Mouse (Mus musculus) A20 (cell line): Measurements from ENCODE around the gene Uhrf1.

Experiments
- DNase-seq: peaks from one replicate; pipeline ENCODE4 v3.0.0-alpha.2; 2011; ENCODE audit warnings: low read depth, low spot score

The Uhrf1 gene

DNA sequence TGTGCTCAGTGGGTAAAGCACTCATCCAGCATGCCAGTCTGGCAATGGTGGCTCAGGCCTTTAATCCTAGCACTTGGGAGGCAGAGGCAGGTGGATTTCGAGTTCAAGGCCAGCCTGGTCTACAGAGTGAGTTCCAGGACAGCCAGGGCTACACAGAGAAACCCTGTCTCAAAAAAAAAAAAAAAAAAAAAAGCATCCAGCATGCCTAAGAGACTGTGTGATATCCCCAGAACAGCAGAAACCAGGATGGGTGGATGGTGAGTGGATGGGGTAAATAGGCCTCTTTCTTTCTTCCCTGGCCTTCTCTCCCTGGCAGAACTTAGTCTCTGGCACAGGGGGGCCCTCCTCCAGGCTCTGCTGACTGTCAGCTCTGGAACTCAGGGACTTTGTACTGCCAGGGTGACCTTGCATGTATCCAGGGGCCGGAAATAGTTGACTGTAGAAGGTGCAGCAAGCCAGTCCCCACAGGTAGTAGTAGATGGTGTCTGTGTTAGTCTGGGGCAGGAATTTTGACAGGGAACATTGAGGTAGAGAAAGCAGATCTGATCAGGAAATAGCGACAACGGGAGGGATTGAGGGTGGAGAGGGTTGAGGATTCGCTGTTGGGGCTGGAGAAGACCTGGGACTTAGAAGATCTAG lies 27.2 kb upstream of the Uhrf1 start:
- peak; percentile 55 for DNase-seq

DNA sequence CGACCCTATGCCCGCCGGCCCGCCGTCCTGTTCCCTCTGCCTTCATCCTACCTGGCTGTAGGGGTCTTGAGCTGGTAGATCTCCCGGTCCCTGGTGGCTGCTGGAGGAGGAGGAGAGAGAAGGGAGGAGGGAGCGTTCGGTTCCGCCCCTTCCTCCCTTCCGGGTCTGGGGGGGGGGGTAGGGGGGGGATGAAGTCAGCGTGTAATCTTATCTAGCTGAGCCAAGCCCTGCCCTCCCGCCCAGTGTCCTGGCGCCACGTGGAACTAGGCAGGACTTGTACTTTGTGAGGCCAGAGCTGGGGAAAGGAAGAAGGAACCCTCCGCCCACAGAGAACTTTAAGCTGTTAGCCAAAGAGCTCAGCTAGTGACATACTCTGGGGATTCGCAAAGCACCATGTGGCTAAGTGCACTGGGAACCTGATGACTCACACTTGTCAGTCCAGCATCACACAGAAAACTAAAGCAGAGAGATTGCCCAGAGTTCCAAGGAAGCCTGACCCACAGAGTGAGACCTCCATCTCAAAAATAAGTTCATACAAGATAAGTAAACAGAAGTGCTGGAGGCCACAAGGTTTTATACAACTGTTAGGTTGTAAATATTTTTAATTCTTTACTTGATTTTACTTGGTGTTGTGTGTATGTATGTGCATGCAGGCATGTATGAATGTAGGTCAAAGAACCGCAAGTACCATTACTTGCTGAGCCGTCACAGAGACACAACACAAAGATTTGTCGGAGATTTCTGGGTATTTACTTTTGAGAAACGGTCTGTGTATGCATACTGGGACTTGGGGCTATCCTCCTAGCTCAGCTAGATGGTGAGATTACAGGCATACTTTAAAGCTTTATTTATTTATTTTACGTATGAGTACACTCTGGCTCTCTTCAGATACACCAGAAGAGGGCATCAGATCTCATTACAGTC lies 26.2 kb upstream of the Uhrf1 start, which contains the start of gene Ticam1:
Gene Ticam1, minus strand, starts transcription at position 144 of the 924 bp plus-strand sequence.
- DNase-seq = peak; percentile 95

DNA sequence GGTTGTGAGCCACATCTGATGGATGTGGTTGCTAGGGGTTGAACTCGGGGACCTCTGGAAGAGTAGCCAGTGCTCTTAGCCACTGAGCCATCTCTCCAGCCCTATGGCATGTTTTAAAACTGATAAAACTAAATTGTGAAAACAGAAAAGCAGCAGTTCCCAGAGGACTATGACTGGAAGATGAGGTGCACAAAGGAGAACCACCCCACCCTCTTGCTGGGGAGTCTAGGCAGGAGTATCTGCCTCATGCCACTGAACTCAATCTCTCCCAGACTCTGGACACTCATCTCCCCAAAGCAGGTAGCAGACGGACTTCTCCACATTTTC lies 25.6 kb upstream of the Uhrf1 start:
- no peak for DNase-seq

DNA sequence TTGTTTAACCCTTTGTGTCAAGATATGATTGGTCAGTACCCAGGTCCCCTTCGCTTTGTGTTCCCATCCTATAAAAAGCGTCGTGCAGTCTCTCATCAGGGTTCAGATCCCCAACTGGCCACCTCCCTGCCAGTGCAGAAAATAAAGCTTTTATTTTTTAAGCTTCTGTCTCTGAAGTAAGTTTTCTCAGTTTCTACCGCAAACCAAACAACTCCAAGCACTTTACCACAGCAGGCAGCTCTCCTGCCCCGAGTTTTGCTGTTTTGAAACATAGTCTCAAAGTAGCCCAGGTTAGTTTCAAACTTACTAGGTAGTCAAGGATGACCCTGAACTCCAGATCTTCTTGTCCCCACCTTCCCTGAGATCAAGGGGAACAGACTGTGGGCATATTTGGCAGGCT lies 24.8 kb upstream of the Uhrf1 start:
- no peak for DNase-seq

DNA sequence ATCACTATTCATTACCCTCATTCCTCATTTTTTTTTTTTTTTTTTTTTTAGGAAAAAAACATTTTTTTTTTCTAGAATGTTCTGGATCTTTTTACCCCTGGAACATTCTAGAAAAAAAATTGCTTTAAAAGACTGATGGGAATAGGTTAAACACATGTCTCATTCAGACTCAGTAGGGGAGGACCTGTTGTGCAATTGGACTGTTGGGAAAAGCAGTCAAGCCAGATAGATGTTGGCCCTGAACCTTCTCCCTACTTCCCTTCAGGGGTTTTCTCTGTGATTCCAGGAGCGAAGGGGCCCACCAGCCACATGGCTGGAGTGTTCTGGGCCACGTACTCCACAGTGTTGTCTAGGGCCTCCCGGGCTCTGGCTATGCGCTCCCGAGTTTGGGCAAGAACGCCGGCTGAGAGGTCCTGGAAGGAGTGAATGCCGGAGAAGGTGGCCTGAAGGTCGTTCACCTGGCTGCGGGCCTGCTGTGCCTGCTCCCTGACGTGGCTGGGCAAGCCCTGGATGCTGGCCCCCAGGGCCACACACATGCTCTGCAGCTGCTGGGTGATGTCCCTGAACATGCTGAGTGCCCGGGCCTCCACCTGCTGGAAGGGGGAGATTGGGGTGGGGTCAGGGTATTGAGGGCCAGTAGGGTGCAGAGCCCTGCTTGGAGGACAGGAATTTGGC lies 23.5 kb upstream of the Uhrf1 start:
- no peak for DNase-seq

DNA sequence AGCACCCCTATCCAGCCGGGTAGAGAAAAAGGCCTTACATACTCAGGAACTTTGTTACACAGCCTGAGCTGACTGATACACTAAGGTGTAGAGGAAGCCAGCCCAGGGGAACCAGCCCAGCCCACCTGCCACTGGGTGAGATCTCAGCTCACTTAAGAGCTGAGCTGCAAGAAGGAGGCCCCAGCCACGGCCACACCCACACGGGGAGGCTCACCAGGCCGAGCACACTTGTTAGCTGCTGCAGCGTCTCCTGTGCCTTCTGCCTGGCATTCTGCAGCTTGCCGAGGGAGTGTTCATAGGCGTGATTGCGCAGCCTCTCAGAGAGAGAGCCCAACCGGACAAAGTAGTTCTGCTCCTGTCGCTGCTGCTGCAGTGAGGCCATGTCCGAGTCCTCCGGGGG lies 21.9 kb upstream of the Uhrf1 start:
- no peak for DNase-seq

DNA sequence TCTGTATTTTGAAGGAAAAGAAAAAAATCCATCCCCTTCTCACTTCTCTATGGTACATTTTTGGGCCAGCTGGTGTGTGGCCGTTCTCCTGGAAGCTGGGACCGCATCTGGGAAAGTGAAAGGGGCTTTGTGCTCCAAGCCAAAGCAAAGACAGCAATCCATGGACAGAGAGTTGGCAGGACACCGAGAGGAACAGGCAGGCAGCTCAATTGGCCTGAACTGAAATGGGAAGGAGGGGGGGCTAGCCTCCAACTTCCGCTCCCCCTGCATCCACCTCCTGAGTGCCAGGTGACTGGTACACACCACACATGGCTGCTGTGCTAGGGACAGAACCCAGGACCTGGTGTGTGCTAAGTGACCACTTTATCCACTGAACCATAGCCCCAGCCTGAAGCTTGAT lies 20.3 kb upstream of the Uhrf1 start:
- no peak for DNase-seq

DNA sequence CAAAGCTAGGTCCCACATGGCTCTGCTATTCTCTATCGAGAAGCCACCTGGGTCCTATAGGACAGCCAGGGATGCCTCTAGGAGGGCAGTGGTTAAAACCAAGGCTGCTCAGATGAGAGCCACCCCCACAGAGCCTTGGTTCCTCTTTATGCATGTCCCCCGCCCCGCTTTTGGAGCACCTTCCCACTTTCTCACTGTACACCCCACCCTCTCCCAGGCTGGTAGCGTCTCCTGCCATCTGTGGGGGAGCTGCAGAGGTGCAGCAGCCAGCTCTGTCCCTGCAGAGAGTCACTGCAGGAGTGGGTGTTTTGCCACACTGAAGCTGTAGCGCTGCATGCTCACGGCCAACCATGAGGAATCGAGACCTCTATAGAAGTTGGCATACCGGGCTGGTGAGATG lies 19.8 kb upstream of the Uhrf1 start:
- DNase-seq = no peak

DNA sequence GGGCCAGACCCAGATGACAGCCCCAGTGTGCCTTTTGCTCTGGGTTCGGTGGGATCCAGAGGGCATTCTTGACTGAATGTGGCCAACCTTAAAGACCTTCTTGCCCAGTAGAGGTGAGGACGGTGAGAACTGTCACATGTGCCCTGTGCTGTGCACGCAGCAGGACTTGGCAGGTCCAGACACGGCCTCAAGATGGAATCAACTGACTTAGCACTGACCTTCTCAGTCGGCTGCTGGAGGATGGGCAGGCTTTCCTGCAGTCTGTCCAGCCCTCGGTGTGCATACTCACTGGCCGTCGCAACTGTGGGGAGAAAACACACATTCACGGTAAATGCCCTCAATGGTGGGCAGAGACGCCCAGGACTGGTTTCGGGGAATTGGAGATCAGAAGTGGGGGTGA lies 17.1 kb upstream of the Uhrf1 start:
- DNase-seq = no peak

DNA sequence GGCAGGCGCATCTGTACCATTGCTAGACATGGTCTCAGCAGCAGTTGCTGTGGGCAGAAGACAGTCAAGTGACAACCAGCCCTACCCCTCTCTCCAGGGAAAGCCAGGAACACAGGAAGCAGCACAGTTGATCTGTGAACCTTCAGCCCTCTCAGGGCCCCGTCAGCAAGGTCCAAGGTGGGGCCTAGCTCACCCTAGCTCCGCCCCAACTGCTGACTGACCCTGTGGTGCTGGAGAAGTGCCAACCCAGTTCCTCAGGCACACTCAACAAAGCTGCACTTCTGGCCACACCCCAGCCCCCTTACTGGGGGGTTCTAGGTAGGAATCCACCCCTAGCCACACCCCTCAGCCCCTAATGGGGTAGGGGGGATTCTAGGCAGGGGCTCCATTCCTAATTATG lies 15.3 kb upstream of the Uhrf1 start:
- no peak for DNase-seq

DNA sequence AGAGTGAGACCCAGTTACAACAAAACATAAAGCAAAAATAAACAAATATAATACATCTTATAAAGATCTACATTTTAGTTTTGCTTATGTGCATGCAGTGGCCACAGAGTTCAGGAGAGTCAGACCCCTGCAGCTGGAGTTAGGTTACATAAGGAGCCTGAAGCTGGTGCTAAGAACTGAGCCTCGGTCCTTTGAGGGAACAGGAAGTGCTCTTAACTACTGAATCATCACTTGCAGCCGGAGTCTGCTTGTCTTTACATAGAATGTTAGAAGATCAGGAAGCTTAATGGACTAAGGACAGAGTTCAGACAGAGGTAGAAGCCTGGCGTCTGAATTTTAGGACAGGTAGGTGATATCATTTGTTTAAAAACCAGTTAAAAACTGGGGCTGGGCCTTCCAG lies 14.3 kb upstream of the Uhrf1 start:
- no peak for DNase-seq

DNA sequence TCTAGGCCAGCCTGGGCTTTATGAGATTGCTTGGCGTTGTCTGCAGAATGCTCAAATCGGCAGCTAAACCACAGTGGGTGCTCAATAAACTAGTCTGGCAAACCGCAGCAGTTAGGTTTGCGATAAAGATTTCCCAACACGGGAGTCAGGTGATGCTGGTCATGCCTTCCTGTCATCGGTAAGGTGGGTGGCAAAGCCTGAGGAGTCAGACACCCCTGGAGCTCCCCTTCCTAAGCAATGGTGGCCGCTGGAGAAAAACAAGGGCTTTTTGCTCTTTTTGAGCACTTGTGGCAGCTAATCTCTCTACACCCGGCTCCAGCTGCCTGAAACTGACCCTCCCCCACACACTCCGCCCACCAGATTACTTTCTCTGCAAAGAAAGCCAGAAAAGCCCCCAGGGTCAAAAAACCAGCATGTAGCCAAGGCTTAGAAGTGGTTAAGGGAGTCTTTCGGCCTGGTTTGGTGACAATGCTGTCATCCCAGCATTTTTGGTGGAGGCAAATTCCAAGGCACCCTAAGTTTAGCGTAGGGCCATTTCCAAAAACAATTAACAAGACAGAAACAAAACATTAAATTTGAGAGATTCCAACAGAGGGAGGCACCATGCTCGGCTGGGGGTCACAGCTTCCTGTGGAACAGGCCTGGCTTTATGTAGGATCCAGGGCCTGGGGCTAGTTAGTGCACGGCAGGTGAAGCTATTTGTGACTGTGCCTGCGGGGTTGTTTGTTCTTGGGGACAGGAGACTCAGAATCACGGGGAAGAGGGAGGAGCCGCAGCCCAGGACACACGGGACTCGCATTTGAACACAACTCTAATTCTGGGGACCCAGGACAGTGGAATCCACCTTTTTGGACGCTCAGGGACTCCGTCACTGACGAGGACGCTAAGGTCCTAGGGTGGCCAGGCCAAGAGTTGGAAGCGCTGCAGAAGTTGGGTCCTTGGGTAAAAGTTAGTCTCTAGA lies 13.5 kb upstream of the Uhrf1 start:
- DNase-seq = no peak

DNA sequence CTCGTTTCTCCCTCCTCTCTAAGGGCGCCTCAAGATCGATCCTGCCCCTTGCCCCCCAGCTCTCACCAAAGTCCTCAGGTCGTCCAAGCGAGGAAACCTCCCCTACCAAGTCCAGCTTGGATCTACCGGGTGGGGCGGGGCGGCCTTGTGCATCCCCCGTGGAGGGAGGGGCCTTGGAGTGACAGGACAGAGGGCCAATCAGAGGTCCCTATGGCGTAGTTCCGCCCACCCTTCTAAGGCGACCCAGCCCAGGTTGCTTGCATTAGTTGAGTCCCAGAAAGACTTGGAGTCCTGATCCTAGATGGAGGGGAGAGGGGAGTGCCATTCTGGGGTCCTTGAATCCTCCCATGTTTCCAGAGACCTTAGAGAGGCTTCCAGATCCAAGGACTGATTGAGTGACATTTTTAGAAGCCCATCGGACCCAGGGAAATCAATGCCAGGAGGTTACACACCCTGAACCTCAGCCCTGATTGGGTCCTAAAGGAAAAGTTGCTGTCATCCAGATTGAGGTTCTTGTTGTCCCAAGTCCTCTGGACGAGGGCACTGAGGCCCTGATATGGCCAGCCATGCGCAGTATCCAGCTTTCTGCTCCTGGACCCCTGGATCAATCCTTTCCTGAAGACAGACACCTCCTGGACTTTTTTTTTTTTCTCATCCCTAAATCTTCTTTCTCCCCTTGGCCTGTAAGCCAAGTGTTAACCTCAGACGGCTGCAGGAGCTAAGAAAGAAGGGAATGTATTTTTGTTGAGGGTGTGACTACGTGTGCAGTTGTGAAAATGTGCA lies 12.5 kb upstream of the Uhrf1 start:
- DNase-seq = peak; percentile 89

DNA sequence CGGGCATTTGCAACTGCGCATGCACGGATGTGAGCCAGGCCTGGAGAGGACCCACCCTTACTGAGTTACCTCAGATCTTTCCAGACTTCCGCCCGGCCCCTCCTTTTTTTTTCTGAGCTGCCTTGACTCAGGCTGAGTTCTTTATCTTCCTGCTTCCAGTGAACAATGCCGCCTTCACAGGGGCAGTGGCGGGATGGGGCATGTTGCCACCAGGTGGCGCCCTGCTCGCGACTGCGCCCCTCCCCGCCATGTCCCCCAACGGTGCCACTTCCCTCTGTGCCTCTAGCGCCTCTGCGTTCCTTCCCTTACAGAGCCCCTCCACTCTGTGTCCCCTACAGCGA lies 12.0 kb upstream of the Uhrf1 start:
- peak; percentile 89 for DNase-seq

DNA sequence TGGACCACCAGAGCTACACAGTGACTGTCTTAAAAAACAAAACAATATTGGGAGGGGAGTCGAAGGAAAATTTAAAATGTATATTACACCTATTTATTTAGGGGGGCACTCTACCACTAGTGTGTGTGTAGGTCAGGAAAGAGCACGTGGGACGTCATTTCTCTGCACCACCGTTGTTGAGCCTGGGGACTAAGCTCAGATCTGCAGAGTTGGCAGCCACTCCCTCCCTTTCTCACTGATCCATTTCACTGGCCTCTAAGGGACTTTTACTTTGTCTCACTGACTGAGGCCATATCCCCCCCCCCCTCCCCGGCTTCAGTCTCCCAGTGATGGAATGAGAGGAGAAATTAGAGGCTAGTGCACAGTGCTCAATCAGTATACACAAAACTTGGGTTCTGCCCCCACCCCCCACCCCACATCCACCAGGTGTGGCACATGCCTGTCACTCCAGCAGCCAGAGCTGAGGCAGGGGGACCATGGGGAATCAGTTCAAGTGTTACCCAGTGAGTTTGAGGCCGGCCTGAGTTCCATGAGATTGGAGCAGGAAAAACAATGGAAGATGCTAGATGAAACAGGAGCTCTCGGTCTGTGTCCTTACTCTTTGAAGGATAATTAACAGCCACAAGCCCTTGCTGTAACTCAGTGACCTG lies 11.2 kb upstream of the Uhrf1 start:
- DNase-seq = no peak

DNA sequence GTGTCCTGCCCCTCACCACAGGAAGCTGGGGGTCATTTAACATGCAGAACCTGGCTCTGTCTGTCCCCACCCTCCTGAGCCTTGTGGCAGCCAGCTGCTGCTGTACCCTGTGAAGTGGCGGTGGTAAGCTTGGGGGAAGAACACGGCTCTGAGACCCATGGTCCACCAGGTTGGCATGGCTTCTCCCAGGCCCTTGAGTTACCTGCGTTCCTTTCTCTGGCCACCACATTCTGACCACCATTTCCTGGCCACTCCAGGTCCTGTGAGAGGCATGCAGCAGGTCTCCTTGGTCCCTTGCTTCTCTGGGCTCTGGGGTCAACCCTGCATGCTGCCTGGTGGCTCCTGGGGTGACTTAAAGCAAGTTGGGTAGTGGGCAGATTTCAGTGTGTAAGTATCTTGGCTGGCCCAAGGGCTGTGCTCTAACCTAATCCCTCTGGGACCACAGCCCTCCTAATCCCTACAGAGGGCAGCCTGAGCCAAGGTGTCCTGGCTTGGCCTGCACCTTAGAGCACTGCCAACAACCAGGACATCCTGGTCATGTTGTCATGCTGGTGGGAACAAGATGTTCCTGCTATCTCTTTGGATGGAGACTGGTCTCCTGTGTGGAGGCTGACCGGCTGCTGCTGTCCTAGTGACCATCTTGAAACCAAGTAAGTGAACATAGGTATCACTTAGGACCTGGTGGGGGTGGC lies 10.4 kb upstream of the Uhrf1 start, which contains the start of gene Plin3:
Gene Plin3, minus strand, starts transcription at position 343 of the 692 bp plus-strand sequence.
- no peak for DNase-seq

DNA sequence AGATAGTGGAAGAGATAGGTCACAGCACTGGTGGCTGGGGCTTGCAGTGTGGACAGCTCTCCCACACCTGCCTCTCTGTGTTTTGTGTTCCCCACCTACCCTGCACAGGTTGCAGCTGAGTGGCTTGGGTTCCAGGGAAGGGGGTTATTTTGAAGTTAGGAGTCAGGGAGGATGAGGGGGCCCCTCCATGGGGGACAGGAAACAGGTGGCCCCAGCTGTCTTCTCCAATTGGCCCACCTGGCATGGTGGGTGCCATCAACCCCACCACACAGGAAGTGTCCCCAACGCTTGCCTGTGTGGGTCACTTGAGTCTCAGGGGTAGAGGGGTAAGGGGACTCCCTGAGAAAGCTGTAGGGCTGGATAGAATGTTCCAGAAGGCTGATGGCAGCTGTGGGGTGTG lies 9.8 kb upstream of the Uhrf1 start:
- no peak for DNase-seq

DNA sequence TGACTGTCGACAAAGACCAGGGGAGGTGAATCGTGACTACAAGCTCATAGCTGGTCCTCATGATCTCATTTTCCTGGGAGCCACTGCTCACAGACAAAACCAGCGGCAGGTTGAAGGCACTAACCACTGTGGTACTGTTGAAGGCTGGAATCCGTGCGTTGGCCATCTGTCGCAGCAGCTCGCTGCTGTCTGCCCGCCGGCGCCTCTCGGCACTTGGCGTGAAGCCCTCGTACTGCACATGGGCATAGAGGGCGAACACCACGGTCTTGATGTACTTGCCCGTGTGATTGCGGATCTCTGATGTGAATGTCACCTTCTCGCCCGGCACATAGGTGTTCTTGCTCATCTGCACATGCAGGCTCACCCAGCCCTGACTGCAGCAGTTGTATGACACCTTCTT lies 8.9 kb upstream of the Uhrf1 start:
- no peak for DNase-seq

DNA sequence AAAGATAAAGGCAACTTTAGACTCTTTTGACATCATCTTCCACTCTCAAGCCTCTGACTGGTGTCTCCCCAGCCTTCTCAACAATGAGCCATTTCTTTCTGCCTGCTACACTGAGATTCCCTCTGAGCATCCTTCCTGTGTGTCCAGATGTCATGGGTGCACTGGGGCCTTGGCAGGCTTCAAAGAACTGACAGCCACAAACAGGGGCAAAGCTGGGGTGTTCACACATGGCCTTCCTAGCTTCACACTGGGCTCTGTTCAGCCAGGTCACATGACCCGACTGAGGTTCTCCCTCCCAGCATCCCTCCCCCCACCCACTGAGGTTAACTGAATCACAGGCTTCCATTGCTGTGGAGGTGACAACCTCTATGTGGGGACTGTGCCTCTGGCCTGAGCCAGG lies 6.9 kb upstream of the Uhrf1 start:
- no peak for DNase-seq

DNA sequence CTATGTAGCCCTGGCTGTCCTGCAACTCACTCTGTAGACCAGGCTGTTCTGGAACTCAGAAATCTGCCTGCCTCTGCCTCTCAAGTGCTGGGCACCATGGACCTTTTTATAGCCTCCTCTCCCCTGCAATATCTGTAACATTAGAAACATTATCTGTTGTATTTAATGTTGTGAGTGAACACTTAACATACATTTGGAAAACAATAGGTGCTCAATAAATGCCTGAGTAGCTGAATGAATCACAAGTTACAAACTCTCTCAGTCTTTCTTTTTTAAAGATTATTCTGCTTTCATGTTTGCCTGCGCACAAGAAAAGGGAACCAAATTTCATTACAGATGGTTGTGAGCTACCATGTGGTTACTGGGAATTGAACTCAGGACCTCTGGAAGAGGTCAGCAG lies 4.9 kb upstream of the Uhrf1 start:
- no peak for DNase-seq
